Mouse (Mus musculus) myocyte (in vitro differentiated cells): ENCODE data around the gene Cldn13. TPM values are rescaled to one million over a fixed set of nuclear protein-coding genes. Genes with fewer than 3 reads are reported as not detected.

Experiments used
- H3K27me3 ChIP-seq: one replicate; pipeline ENCODE4 v1.6.1; 2011; ENCODE audit not compliant: control insufficient read depth, insufficient read depth, insufficient read length
- H3K36me3 ChIP-seq: one replicate; pipeline ENCODE4 v1.6.1; 2011; ENCODE audit not compliant: control insufficient read depth, insufficient read depth
- H3K4me2 ChIP-seq: one replicate; pipeline ENCODE4 v1.6.1; 2011; ENCODE audit warnings: low read depth, control low read depth
- H3K4me3 ChIP-seq: one replicate; pipeline ENCODE4 v1.5.1; 2011; ENCODE audit warnings: mild to moderate bottlenecking, control low read depth, moderate library complexity
- H3K79me2 ChIP-seq: one replicate; pipeline ENCODE4 v1.6.1; 2011; ENCODE audit not compliant: control insufficient read depth, insufficient read depth
- H3ac ChIP-seq: one replicate; pipeline ENCODE4 v1.6.1; 2011; ENCODE audit not compliant: control insufficient read depth, insufficient read length
- CEBPB ChIP-seq: IDR thresholded peaks from 2 replicates; pipeline ENCODE4 v1.6.1; 2011; ENCODE audit warnings: mild to moderate bottlenecking, moderate library complexity; ENCODE audit not compliant: poor library complexity, insufficient read depth, severe bottlenecking
- E2F4 ChIP-seq: IDR thresholded peaks from one replicate; pipeline ENCODE4 v1.6.1; 2011; ENCODE audit warnings: mild to moderate bottlenecking, control low read depth, moderate library complexity; ENCODE audit not compliant: insufficient read depth
- MAX ChIP-seq: IDR thresholded peaks from one replicate; pipeline ENCODE4 v1.6.1; 2011; ENCODE audit warnings: low read depth, mild to moderate bottlenecking, control low read depth
- MYOD1 ChIP-seq, 3 experiments: IDR thresholded peaks; one replicate each; pipeline ENCODE4 v1.6.1; 2011; ENCODE audit warnings: control low read depth in 2 of 3, low read depth in 2 of 3, mild to moderate bottlenecking in 2 of 3, moderate library complexity in 1 of 3; ENCODE audit not compliant: insufficient read length in 2 of 3, control insufficient read depth in 1 of 3
- MYOG ChIP-seq, 3 experiments: IDR thresholded peaks; one replicate each; pipeline ENCODE4 v1.6.1; 2011; ENCODE audit warnings: control low read depth in 2 of 3, low read depth in 2 of 3, mild to moderate bottlenecking in 2 of 3; ENCODE audit not compliant: insufficient read length in 2 of 3, control insufficient read depth in 1 of 3, insufficient read depth in 1 of 3
- POLR2A ChIP-seq: IDR thresholded peaks from one replicate; pipeline ENCODE4 v1.6.1; 2011; ENCODE audit warnings: low read depth, mild to moderate bottlenecking, control low read depth, moderate library complexity; ENCODE audit not compliant: insufficient read length
- POLR2AphosphoS2 ChIP-seq: IDR thresholded peaks from one replicate; pipeline ENCODE4 v1.6.1; 2011; ENCODE audit warnings: low read depth, control low read depth; ENCODE audit not compliant: insufficient read length
- REST ChIP-seq: IDR thresholded peaks from one replicate; pipeline ENCODE4 v1.6.1; 2011; ENCODE audit warnings: mild to moderate bottlenecking, control low read depth, moderate library complexity; ENCODE audit not compliant: insufficient read depth, insufficient read length
- SRF ChIP-seq: IDR thresholded peaks from one replicate; pipeline ENCODE4 v1.6.1; 2011; ENCODE audit warnings: low read depth; ENCODE audit not compliant: control insufficient read depth, insufficient read length
- TCF12 ChIP-seq: IDR thresholded peaks from one replicate; pipeline ENCODE4 v1.6.1; 2011; ENCODE audit warnings: mild to moderate bottlenecking, control low read depth; ENCODE audit not compliant: poor library complexity, insufficient read depth, severe bottlenecking
- TCF3 ChIP-seq: IDR thresholded peaks from one replicate; pipeline ENCODE4 v1.6.1; 2011; ENCODE audit warnings: low read depth, control low read depth; ENCODE audit not compliant: insufficient read length
- USF1 ChIP-seq: IDR thresholded peaks from one replicate; pipeline ENCODE4 v1.6.1; 2011; ENCODE audit warnings: low read depth, mild to moderate bottlenecking, control low read depth, moderate library complexity
- polyA plus RNA-seq: library from polyadenylated mRNA; unstranded; fragments of >200 nt; fragmentation: generic; extraction: Trizol; gene quantifications from one replicate; pipeline ENCODE4 v1.2.1, GENCODE M21; 2012; ENCODE audit warnings: missing spikeins

The Cldn13 gene
- polyA plus RNA-seq, 1 experiment: not detected

GRCm38 (mm10) chr5:134919097-134919496, 3.8 kb upstream of the Cldn13 start:
- Histone ChIP-seq H3K4me2 (no peak overlapping the region), H3K27me3 (peaks cover 7% of the 10 kb centered on the region), H3K79me2 (no peaks in the 10 kb centered on the region), H3K36me3 (no peaks in the 10 kb centered on the region), H3ac (no peak overlapping the region), H3K4me3 (no peak overlapping the region)
- TF ChIP-seq POLR2AphosphoS2: no peak
- no peak for TF ChIP-seq CEBPB
- no peak for TF ChIP-seq REST
- no peak for TF ChIP-seq MAX
- TF ChIP-seq TCF3: no peak
- TF ChIP-seq SRF: no peak
- TF ChIP-seq TCF12: no peak
- no peak for TF ChIP-seq MYOD1 (IDR thresholded peaks at IDR 0.05; ENCODE audit: control insufficient read depth in 1 of 3, insufficient read length in 2 of 3, low read depth in 2 of 3)
- no peak for TF ChIP-seq MYOG (IDR thresholded peaks at IDR 0.05; ENCODE audit: control insufficient read depth in 1 of 3, insufficient read depth in 1 of 3, insufficient read length in 2 of 3, low read depth in 2 of 3)

DNA sequence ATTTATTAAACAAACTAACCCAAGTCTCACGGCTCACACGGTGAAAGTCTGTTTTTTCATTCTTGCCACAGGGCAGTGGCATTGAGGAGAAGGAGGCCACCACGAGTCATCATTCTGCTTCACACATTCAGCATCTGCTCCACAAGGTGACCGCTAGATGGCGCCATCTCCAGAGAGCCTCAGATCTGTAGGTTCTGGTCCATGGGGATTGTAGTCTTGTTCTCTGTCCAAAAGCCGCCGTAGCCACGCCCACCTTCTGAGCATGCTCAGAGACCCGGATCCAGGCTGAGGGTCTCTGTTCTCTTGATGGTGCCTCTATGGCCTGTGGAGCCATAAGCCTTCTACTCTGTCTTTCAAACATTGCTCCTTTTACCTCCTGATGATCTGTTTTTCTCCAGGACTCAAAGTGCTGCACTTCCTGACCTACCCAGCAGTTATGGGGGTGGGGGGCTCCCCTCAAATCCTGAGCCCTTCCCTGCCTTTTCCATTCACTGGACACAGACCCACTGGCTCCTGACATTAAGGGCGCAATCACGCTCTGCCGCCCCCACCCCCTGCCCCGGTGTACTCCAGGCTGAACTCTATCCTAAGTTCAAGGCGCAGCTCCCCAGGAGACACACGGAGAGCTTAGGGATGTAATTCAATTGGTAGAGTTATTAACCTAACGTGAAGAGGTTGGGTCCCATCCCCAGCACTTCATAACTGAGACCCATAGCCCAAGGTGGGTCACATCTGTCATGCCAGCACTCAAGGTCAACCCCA, 2.9 kb upstream of the Cldn13 start:
- no peak overlapping the region for H3ac ChIP-seq
- no peak overlapping the region for H3K4me3 ChIP-seq
- H3K4me2 ChIP-seq: no peak overlapping the region
- H3K27me3 ChIP-seq: peaks cover 7% of the 10 kb centered on the region
- no peaks in the 10 kb centered on the region for H3K36me3 ChIP-seq
- no peak for TF ChIP-seq REST
- no peak for TF ChIP-seq CEBPB
- no peak for TF ChIP-seq POLR2A
- no peak for TF ChIP-seq E2F4
- no peak for TF ChIP-seq TCF3
- TF ChIP-seq MYOG (IDR thresholded peaks at IDR 0.05; ENCODE audit: control insufficient read depth in 1 of 3, insufficient read depth in 1 of 3, insufficient read length in 2 of 3, low read depth in 2 of 3): no peak
- no peak for TF ChIP-seq POLR2AphosphoS2
- no peak for TF ChIP-seq TCF12
- TF ChIP-seq MAX: no peak
- TF ChIP-seq USF1: no peak
- TF ChIP-seq MYOD1 (IDR thresholded peaks at IDR 0.05; ENCODE audit: control insufficient read depth in 1 of 3, insufficient read length in 2 of 3, low read depth in 2 of 3): no peak
- no peaks in the 10 kb centered on the region for H3K79me2 ChIP-seq

DNA sequence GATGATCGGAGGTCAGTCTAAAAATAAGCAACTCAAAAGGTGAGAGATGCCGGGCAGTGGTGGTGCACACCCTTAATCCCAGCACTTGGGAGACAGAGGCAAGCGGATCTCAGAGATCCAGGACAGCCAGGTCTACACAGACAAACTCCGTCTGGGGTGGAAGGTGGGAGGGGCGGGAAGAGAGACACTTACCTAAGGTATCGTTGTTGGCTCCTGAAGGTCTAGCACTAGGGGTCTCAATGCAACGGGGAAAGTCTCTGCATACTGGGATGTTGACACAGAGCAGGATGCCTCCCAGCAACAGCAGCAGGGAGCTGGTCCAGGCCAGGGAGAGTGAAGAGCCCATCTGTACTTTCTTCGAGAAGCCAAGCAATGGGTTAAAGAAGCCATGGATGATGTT, 816 bp downstream of the Cldn13 start:
- Histone ChIP-seq H3K79me2 (no peaks in the 10 kb centered on the region), H3ac (no peak overlapping the region), H3K27me3 (no peaks in the 10 kb centered on the region), H3K36me3 (no peaks in the 10 kb centered on the region), H3K4me3 (no peak overlapping the region), H3K4me2 (no peak overlapping the region)
- TF ChIP-seq E2F4: no peak

GRCm38 (mm10) chr5:134913753-134914152, 1.6 kb downstream of the Cldn13 start:
- H3K4me3 ChIP-seq: no peak overlapping the region
- H3K79me2 ChIP-seq: no peaks in the 10 kb centered on the region
- no peak overlapping the region for H3ac ChIP-seq
- TF ChIP-seq USF1 (no peak), TCF12 (no peak), POLR2A (no peak), SRF (no peak), TCF3 (no peak), CEBPB (no peak), MYOD1 (IDR thresholded peaks at IDR 0.05; ENCODE audit: control insufficient read depth in 1 of 3, insufficient read length in 2 of 3, low read depth in 2 of 3) (no peak), REST (no peak), POLR2AphosphoS2 (no peak), E2F4 (no peak), MYOG (IDR thresholded peaks at IDR 0.05; ENCODE audit: control insufficient read depth in 1 of 3, insufficient read depth in 1 of 3, insufficient read length in 2 of 3, low read depth in 2 of 3) (no peak), MAX (no peak)
- no peaks in the 10 kb centered on the region for H3K27me3 ChIP-seq
- no peak overlapping the region for H3K4me2 ChIP-seq
- H3K36me3 ChIP-seq: no peaks in the 10 kb centered on the region

DNA sequence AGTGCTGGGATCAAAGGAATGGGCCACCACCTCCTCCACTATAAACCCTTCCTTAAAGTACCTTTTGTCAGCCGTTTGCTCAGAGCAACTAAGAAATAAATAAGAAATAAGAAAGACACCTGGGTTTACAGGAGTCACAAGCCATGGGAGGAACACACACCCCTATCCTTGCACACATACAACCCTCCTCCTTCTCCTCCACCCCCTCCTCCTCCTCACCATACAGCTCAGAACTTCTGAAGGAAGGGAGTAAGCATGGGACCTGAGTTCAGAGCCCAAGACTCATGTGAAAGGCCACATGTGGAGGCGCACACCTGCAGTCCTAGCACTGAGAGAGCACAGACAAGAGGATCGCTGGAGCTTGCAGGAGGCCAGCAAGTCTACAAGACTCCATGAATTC, 2.0 kb downstream of the Cldn13 start:
- H3K4me2 ChIP-seq: no peak overlapping the region
- no peak overlapping the region for H3K4me3 ChIP-seq
- no peaks in the 10 kb centered on the region for H3K27me3 ChIP-seq
- H3K79me2 ChIP-seq: no peaks in the 10 kb centered on the region
- TF ChIP-seq REST (no peak), CEBPB (no peak), POLR2A (no peak), E2F4 (no peak), USF1 (no peak), SRF (no peak), MAX (no peak)
- no peak overlapping the region for H3ac ChIP-seq
- H3K36me3 ChIP-seq: no peaks in the 10 kb centered on the region
